ENCODE assay signal across 25 mouse cellular contexts in genomic region chr2:128491217-128491877, GRCm38 (mm10).
A peak's percentile ranks its signal among the peaks of the same experiment; 100 is the strongest.
DNase-seq lines count a peak whose midpoint lies in the region; ATAC-seq and TF ChIP-seq lines count a peak whose summit lies in the region.
"Had no signal": no experiment of that assay in that cellular context is flagged by ENCODE, and none has a peak within 500 bp of the region (broad histone marks: within the 10 kb centered on the region; RNA-seq: fewer than 3 reads in every experiment).

No protein-coding gene starts in this region.

- no peak overlapping the region for H3K4me3 ChIP-seq in kidney, embryonic 14.5 days (ENCODE audit: low read length)
- H3K4me3 ChIP-seq in kidney, postnatal 0 days (replicated peaks; ENCODE audit: low read depth, low read length): no peak overlapping the region
- H3K4me3 ChIP-seq: embryonic facial prominence, embryonic 10.5 days; embryonic facial prominence, embryonic 13.5 days; erythroblast, embryonic 14.5 days; forebrain, embryonic 12.5 days; forebrain, embryonic 15.5 days; heart, embryonic 13.5 days; hindbrain, embryonic 12.5 days; hindbrain, embryonic 15.5 days had no signal

- ATAC-seq in kidney, embryonic 14.5 days (ENCODE audit: low FRiP score, low TSS enrichment): peak; percentile 85
- no peak for ATAC-seq in kidney, postnatal 0 days (replicated peaks; ENCODE audit: low FRiP score, low read depth)
- ATAC-seq: CD4-positive, CD25-positive, alpha-beta regulatory T cell, adult 4 months; forebrain, embryonic 15.5 days had no signal

- no peaks in the 10 kb centered on the region for H3K36me3 ChIP-seq in kidney, embryonic 14.5 days (ENCODE audit: control insufficient read depth, insufficient read depth, low read length)
- no peaks in the 10 kb centered on the region for H3K36me3 ChIP-seq in kidney, postnatal 0 days (ENCODE audit: insufficient read depth, low read length)
- H3K36me3 ChIP-seq: embryonic facial prominence, embryonic 10.5 days; embryonic facial prominence, embryonic 13.5 days; forebrain, embryonic 12.5 days; forebrain, embryonic 15.5 days; heart, embryonic 13.5 days; hindbrain, embryonic 12.5 days; hindbrain, embryonic 15.5 days had no signal

- TF ChIP-seq CTCF in kidney, postnatal 0 days (IDR thresholded peaks at IDR 0.05; ENCODE audit: low read depth): no peak

- 32% methylated on average over 7 of the region's 7 CpGs for WGBS in kidney, embryonic 14.5 days
- WGBS in kidney, postnatal 0 days: 35% methylated on average over 7 of the region's 7 CpGs

- H3K4me1 ChIP-seq in kidney, embryonic 14.5 days (ENCODE audit: control insufficient read depth, insufficient read depth, low read length): 0 out of 2 replicates have a peak, but pooled peaks cover 9% of the 10 kb centered on the region
- H3K4me1 ChIP-seq in kidney, postnatal 0 days (replicated peaks; ENCODE audit: insufficient read depth, low read length): no peaks in the 10 kb centered on the region
- H3K4me1 ChIP-seq: embryonic facial prominence, embryonic 10.5 days; embryonic facial prominence, embryonic 13.5 days; forebrain, embryonic 12.5 days; forebrain, embryonic 15.5 days; heart, embryonic 13.5 days; hindbrain, embryonic 12.5 days; hindbrain, embryonic 15.5 days had no signal

- H3K4me2 ChIP-seq in kidney, embryonic 14.5 days (replicated peaks; ENCODE audit: low read depth, low read length): no peak overlapping the region
- H3K4me2 ChIP-seq in kidney, postnatal 0 days (ENCODE audit: low read length): no peak overlapping the region
- H3K4me2 ChIP-seq: embryonic facial prominence, embryonic 13.5 days; forebrain, embryonic 12.5 days; forebrain, embryonic 15.5 days; heart, embryonic 13.5 days; hindbrain, embryonic 12.5 days; hindbrain, embryonic 15.5 days had no signal

- no peaks in the 10 kb centered on the region for H3K27me3 ChIP-seq in kidney, embryonic 14.5 days (ENCODE audit: control insufficient read depth, insufficient read depth, low read length)
- no peaks in the 10 kb centered on the region for H3K27me3 ChIP-seq in kidney, postnatal 0 days (ENCODE audit: insufficient read depth, low read length)
- H3K27me3 ChIP-seq: embryonic facial prominence, embryonic 13.5 days; forebrain, embryonic 12.5 days; forebrain, embryonic 15.5 days; heart, embryonic 13.5 days; hindbrain, embryonic 12.5 days; hindbrain, embryonic 15.5 days had no signal

- H3K9ac ChIP-seq in kidney, embryonic 14.5 days (ENCODE audit: low read depth, low read length): no peak overlapping the region
- H3K9ac ChIP-seq in kidney, postnatal 0 days (ENCODE audit: low read depth, low read length): no peak overlapping the region
- H3K9ac ChIP-seq: embryonic facial prominence, embryonic 13.5 days; forebrain, embryonic 12.5 days; forebrain, embryonic 15.5 days; heart, embryonic 13.5 days; hindbrain, embryonic 12.5 days; hindbrain, embryonic 15.5 days had no signal

- H3K27ac ChIP-seq in kidney, embryonic 14.5 days (ENCODE audit: low read depth, low read length): no peak overlapping the region
- no peak overlapping the region for H3K27ac ChIP-seq in kidney, postnatal 0 days
- H3K27ac ChIP-seq: embryonic facial prominence, embryonic 10.5 days; embryonic facial prominence, embryonic 13.5 days; forebrain, embryonic 12.5 days; forebrain, embryonic 15.5 days; heart, embryonic 13.5 days; hindbrain, embryonic 12.5 days; hindbrain, embryonic 15.5 days had no signal

- DNase-seq in kidney, adult 18-20 months: no peak
- DNase-seq in kidney, postnatal 0 days (ENCODE audit: low spot score): peak; percentile 44
- DNase-seq in kidney, adult 11 months: no peak
- DNase-seq in mesoderm, embryonic 11.5 days (ENCODE audit: low read depth, low spot score): peak; percentile 39
- DNase-seq in embryo, embryonic 10.5 days (ENCODE audit: low spot score): no peak
- DNase-seq: adrenal gland, adult 2 months; adrenal gland, postnatal 14 days; cerebellum, adult 11 months; cerebellum, adult 2 months; cerebellum, adult 9-11 months; cerebellum, postnatal 25 days; embryo, embryonic 11 days; gastrocnemius, postnatal 25 days; heart, adult 18-20 months; heart, postnatal 14 days had no signal

- no peaks in the 10 kb centered on the region for H3K9me3 ChIP-seq in kidney, embryonic 14.5 days (ENCODE audit: control insufficient read depth, low read length)
- no peaks in the 10 kb centered on the region for H3K9me3 ChIP-seq in kidney, postnatal 0 days (replicated peaks; ENCODE audit: low read length)
- H3K9me3 ChIP-seq: embryonic facial prominence, embryonic 10.5 days; embryonic facial prominence, embryonic 13.5 days; forebrain, embryonic 12.5 days; forebrain, embryonic 15.5 days; heart, embryonic 13.5 days; hindbrain, embryonic 12.5 days; hindbrain, embryonic 15.5 days had no signal

Comparison
In these comparisons a context has a peak if more than half of its experiments do, and no peak if none do; other contexts are left out.
1. DNase-seq: peak in kidney, postnatal 0 days (single experiment) and mesoderm, embryonic 11.5 days (single experiment); none in kidney, adult 18-20 months (single experiment), kidney, adult 11 months (single experiment) and embryo, embryonic 10.5 days (single experiment).